Mouse (Mus musculus) ovary, postnatal 14 days (tissue): ENCODE data around the gene Defb19.

Experiments used
- DNase-seq: peaks from one replicate; pipeline ENCODE4 v3.0.0; 2022; ENCODE audit warnings: low spot score

Gene Defb19

GRCm38 (mm10) chr2:152586926-152587560, 6.9 kb upstream of the Defb19 start:
- DNase-seq: no peak

- no peak for DNase-seq
Observed at GRCm38 (mm10) chr2:152580612-152581011, 500 bp upstream of the Defb19 start.

- no peak for DNase-seq
Observed at GRCm38 (mm10) chr2:152573484-152573883, 6.6 kb downstream of the Defb19 start.

- no peak for DNase-seq
Observed at GRCm38 (mm10) chr2:152572114-152572794, 7.9 kb downstream of the Defb19 start, which contains the start of gene Defb21. TSS of gene Defb21 (plus strand) at chr2:152572744.

- no peak for DNase-seq
Observed at GRCm38 (mm10) chr2:152570313-152570712, 9.8 kb downstream of the Defb19 start.

- no peak for DNase-seq
Observed at GRCm38 (mm10) chr2:152569881-152570280, 10.2 kb downstream of the Defb19 start.

- no peak for DNase-seq
Observed at GRCm38 (mm10) chr2:152569038-152569437, 11.1 kb downstream of the Defb19 start, which contains the start of gene Gm17416. TSS of gene Gm17416 (plus strand) at chr2:152569338.

GRCm38 (mm10) chr2:152556655-152557054, 23.5 kb downstream of the Defb19 start:
- DNase-seq: no peak

- peak; percentile 52 for DNase-seq
Observed at GRCm38 (mm10) chr2:152553774-152554423, 26.2 kb downstream of the Defb19 start.

- DNase-seq: no peak
Observed at GRCm38 (mm10) chr2:152548124-152548523, 32.0 kb downstream of the Defb19 start.

- peak; percentile 52 for DNase-seq
Observed at GRCm38 (mm10) chr2:152544691-152545090, 35.4 kb downstream of the Defb19 start.

- DNase-seq: no peak
Observed at GRCm38 (mm10) chr2:152543478-152543877, 36.6 kb downstream of the Defb19 start.

GRCm38 (mm10) chr2:152542897-152543296, 37.2 kb downstream of the Defb19 start:
- DNase-seq: no peak

GRCm38 (mm10) chr2:152541979-152542378, 38.1 kb downstream of the Defb19 start:
- no peak for DNase-seq

GRCm38 (mm10) chr2:152539944-152540710, 40.0 kb downstream of the Defb19 start, which contains the start of gene Defb29:
TSS of gene Defb29 (minus strand) at chr2:152540098.
- no peak for DNase-seq
